Mouse (Mus musculus) neural tube, embryonic 10.5 days (tissue): ENCODE measurements around the gene Zp3.

Experiments
- DNase-seq: peaks from one replicate; pipeline ENCODE4 v3.0.0-alpha.2; 2017; ENCODE audit warnings: low spot score; ENCODE audit errors: extremely low spot score

Gene Zp3

DNA sequence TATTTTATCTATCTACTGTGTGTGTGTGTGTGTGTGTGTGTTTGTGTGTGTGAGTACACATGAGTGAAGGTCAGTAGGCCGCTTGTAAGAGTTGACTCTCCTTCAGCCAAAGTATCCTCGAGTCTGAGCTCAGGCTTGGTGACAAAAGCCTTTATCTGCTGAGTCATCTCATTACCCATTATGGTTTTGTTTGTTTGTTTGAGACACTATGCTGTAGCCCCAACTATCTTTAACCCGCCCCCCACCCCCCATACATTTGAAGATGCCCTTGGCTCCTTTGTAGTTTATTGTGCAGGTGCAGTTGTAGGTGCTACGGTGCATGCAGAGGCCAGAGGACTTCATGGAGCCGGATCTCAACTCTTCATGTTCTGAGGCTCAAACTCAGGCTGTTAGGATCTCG lies 21.3 kb downstream of the Zp3 start:
- no peak for DNase-seq

DNA sequence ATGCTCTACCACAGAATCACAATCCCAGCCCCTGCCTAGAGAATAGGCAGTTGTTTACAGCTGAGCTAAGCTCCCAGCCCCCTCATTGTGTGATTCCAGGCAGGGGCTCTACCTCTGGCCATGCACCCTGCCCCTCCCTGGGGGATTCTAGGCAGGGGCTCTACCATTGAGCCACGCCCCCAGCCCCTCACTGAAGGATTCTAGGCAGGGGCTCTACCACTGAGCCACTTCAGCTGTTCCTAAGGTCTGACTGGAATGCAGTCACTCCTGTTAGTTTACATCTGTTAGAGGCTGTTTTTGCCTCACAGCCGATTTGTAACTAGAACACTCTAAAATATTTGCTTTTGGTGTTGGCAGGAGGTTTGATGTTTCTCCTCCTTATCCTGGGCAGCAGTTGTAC lies 22.4 kb downstream of the Zp3 start:
- no peak for DNase-seq

DNA sequence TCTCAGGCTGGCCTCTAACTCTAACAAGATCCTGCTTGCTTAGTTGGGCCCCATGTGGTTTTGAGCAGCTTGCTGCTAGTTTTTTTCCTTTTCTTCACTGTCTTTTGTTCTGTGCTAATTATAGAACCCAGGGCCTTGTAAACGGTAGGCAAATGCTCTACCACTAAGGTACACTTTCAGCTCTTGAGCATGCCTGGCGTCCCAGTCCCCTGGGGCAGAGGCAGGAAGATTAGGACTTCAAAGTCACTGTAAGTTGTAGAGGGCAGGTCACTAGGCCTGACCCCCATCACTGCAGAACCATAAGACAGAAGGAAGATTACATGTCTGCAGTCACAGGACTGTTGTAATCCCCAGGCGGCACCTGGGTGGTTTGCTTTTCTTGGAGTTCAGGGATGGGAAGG lies 22.9 kb downstream of the Zp3 start:
- DNase-seq: no peak

DNA sequence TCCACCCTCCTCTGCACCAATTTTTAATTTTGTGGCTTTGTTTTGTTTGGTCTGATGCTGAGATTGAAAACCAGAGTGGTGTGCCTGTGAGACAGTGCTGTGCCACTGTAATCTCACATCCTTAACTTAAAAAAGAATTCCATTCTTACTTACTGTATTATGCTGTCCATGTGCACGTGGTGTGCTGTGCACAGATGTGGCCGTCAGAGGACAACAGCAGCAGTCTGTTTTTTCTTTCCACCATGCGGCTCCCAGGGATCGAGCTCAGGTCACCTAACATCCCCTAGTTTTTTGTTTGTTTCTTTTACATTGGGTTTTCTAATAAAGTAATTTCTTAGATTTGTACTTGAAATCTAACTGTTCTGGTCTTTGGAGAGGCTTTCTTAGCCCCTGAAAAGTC lies 24.6 kb downstream of the Zp3 start:
- no peak for DNase-seq

DNA sequence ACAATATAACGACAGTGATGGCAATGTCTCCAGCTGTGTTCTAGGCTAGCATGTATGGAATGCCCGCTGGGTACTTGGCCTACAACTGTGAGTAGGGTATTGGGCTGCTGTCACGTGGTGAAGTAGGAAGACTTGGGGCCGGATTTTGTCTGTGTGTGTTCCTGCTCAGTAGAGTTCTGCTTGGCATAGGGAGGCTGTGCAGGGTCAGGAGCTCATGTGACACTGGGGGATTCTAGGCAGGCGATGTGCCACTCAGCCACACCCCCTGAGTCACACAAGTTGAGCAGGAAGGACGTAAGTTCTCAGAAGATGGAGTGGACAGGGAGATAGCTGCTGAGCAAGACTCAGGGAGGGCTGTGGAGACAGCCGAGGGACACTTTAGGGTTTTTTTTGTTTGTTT lies 27.8 kb downstream of the Zp3 start:
- DNase-seq: no peak

DNA sequence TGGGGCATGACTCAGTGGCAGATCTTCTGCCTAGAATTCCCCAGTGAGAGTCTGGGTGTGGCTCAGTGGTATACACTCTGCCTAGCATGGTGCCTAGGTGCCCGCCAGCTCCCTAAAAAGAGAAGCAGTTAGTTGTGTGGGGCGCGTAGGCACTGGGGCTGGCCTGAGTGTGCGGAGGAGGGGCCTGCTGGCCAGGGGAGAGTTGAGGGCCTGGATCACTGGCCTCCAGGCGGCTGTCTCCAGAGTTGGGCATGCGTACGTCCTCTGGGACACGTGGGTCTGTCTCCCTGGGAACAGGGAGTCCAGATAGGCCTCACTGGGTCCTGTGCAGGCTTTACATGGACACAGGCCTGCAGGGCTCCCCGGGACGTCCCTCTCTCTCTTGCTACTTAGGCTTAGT lies 35.0 kb downstream of the Zp3 start:
- DNase-seq: no peak

DNA sequence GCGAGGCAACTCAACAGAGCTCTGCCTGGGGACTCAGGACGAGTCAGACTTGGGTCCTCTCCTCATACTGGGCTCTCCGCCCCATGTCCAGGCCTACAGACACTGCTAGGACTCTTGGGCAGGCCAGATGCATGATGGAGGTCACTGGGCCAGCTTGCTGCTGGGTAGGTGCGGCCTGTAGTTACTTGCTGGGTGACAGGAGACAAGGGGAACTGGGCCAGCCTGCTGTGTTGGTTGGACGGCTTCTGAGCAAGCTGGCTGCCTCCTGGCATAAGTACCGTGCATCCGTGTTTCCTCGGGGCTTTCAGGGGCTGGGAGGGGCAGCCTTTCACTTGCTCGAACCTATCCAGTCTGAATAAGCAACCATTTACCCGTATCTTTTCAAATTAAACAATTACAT lies 35.7 kb downstream of the Zp3 start:
- DNase-seq: no peak

DNA sequence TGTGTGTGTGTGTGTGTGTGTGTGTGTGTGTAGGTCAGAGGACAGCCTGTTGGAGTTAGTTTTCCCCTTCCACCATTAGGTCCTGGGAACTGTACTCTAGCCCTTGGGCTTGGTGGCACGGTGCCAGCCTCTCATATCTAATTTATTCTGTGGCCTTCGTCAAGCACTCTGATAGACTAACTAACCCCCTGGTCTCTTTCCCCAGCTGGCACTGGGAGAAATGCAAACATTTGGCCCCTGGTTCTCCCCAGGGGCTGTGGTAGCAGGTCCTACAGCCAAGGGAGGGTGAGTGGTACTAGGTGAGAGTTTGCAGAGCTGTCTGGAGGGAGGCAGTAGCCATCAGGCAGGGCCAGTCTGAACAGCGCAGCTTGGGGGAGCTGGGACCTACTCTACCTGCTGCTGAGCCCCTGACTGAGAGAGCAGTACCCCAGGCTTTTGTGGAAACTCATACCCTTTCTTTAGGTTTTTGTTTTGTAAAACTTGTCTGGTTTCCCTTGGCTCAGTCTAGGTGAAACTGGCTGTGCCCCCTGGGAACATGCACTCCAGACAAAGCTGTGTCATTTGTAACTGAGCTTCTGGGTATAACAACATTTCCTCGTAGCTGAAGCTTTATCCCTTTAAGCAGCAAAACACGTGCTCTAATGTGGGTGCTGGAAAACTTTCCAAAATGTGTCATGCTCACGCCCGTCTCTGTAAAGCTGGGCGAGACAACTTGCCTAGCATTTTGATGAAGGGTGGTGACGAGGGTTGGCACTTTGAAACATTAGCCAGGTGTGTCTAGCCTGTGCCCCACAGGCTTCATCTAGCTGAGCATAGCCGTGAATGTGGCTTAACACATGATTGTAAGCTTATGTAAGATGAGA lies 36.3 kb downstream of the Zp3 start:
- DNase-seq: no peak

DNA sequence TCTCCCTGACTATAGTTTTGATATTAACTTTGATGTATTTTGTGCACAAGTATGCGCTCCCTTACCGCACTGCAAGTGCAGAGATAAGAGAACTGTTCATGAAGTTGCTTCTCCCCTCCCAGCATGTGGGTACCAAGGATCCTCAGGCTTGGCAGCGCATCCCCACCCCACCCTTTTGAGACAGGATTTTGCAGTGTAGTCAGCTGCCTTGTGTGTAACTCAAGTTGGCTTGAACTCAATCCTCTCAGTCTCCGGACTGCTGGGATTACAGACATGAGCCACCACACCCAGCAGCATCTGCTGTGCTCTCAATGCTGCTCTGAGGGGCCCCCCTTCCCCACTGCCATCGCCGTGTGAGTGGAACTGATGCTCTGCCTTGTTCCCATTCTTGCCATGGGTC lies 37.4 kb downstream of the Zp3 start:
- DNase-seq: no peak

DNA sequence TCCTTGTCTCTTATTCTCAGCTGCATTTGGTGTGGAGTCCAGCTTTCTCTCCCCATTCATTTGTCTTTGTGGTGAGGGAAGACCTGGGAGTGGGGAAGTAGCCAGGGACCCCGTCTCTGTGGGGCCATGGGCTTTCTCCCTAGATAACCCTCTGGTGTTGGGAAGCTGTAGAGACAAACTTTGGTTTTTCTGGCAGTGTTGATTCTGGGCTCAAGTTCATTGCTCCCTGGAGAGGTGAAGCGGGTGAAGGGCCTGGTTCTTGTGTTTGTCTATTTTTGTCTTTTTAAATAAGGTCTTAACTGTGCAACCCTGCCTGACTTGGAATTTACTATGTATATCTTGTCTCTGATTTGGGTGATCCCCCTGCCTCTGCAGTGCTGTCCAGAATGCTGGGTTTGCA lies 38.8 kb downstream of the Zp3 start:
- DNase-seq: no peak

DNA sequence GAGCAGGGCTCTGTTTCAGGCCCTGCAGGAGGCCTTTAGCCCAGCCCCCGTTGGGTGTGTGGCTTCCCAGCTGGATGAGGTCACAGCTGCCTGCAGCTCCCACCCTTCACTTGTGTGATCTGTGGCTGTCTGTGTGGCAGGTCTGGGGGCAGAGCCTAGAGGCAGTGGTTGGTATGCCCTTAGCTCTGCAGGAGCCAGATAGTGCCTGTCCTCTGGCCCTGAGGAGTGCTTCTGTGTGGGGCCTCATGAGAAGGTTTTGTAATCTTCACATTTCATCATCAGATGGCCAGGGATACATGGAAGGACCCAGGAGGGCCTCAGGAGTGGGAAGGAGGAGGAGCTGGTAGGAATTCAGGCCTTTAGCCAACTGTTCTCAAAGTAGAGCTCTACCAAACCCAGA lies 40.0 kb downstream of the Zp3 start:
- no peak for DNase-seq

DNA sequence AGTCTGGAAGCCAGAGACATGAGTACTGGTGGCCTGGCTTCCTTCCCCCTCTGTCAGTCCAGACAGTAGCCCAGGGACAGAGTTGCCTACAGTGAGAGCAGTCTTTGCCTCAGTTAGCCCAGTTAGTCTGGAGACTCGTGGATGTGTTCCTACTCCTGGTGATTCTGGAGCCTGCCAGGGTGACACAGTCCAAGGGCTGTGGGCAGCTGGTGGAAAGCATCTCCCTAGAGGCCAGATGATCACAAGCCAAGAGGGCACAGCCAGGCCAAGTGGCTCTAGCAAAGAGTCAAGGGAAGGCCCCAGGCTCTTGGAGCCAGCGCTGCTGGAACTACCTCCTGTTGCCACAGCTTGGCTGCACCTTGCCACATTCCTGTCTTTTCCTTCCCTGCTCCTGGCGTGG lies 45.8 kb downstream of the Zp3 start:
- no peak for DNase-seq

DNA sequence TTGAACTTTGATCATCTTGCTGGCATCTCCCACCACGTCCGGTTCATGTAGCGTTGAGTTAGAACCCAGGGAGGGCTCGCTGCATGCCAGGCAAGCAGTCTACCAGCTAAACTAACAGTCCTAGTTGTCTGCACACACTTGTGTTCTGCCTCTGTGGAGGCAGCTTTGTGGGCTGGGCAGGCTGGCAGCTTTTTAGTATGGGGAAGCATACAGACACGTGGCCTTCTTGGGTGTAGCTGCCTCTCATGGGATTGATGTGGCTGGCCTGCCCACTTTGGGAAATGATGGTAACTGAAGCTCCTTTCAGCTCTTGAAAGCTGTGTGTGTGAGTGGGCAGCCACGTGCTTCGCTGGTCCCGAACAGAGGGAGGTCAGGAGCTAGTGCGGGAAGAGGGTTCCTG lies 47.0 kb downstream of the Zp3 start:
- no peak for DNase-seq

DNA sequence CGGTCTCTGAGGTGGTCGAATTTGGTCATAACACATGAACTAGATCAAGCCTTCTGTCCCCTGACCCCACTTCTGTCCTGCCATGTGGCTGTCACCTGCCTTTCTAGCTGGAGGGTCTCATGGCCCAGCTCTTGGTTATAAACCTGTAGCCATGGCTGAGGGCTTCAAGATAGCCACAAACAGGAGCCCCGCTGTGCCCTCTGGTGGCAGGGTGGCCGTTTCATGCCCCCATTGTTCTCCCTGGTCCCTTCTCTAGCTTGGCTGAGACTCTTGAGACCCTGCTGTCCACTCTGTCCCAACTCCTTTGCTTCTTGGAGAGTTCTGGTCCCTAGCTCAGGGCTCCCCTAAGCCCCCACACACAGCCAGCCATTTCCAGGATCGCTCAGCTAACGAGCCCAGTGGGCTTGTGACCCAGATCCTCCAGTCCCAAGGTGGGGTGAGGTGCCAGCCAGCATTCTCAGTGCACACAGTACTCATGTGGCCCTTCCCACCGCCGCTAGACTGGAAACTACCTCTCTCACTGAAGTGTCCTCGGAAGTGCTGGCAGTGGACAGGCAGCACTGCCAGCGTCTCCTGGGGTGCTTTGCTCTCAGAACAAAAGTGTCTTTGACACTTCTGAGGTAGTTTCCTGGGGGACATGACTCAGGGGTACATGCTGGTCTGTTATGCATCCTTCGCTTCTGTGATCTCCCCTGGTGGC lies 47.9 kb downstream of the Zp3 start:
- no peak for DNase-seq

DNA sequence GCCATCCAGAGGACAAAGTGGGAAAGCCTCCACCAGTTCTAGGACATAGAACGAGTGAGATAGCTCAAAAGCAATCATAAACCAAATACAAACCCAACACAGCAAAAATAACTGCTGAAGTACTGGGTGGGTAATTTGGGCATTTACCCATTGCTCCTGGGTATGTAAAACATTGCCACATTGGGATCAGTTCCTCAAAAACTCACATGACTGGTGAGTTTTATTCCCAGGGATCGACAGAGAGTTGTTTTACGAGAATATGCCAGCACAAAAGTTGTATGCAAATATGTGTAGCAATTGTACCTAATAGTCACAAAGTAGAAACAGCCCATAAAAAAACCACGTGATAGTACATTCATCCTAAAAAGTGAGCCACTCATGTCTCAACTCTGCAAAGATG lies 55.0 kb downstream of the Zp3 start:
- DNase-seq: no peak

DNA sequence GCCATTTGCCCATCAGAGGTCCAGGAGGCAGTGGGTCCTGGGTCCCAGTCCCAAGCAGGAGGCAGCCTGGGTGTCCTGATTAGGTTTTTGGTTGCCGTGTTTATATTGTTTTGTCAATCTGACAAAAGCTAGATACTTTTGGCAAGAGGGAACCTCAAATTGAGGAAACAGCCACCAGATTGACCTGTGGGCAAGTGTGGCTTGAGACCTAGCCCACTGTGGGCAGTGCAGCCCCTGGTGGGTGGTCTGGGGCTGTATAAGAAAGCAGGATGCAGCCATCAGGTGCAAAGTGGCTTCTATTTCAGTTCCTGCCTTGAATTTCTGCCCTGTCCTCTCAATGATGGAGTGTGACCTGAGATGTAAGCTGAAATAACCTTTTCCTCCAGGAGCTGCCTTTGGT lies 55.4 kb downstream of the Zp3 start:
- DNase-seq: no peak

DNA sequence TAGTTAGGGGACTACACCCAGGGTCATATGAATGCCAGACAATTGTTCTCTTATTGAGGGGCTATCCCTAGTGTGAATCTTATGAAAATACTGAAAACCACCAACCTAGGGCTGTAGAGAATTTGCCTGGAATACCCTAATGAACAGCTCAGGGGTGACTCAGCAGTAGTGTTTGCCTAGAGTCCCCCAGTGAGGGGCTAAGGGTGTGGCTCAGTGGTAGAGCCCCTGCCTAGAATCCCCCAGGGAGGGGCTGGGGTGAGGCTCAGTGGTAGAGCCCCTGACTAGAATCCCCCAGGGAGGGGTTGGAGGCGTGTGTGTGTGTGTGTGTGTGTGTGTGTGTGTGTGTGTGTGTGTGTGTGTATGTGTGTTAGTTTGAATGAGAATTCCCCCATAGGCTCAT lies 56.8 kb downstream of the Zp3 start:
- no peak for DNase-seq
